Mouse (Mus musculus): ENCODE data around the gene Htr2a. TPM values are rescaled to one million over a fixed set of nuclear protein-coding genes. Genes with fewer than 3 reads are reported as not detected.

The Htr2a gene
- not detected in 4 replicates for total RNA-seq (2023)

DNA sequence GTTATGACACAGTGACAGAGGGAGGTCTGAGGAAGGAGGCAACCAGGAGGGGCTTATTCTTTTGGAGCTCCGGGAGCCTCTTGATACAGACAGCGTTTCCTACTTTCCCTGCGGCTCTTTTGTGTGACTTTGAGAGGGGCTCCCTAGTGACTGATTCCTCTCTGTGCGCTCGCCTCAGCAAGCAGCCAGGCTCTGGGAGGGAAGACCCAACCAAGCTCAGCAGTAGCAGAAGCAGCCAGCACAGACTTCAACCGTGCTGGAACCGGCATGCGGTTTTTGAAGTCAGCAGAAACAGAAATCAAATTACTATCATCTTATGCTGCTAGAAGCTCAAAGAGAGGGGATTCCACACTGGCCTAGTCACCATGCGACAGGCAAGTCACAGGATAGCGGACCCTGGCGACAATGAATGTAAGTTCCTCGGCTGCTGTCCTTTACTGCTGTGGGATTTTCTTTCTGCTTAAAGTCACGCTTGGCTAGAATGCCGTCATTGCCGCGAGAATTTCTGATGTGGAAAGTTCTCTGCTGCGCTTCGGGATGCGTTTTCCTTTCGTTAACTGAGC is at the start of gene Htr2a:
Gene Htr2a, plus strand, starts transcription at position 22 of the 563 bp plus-strand sequence.

DNA sequence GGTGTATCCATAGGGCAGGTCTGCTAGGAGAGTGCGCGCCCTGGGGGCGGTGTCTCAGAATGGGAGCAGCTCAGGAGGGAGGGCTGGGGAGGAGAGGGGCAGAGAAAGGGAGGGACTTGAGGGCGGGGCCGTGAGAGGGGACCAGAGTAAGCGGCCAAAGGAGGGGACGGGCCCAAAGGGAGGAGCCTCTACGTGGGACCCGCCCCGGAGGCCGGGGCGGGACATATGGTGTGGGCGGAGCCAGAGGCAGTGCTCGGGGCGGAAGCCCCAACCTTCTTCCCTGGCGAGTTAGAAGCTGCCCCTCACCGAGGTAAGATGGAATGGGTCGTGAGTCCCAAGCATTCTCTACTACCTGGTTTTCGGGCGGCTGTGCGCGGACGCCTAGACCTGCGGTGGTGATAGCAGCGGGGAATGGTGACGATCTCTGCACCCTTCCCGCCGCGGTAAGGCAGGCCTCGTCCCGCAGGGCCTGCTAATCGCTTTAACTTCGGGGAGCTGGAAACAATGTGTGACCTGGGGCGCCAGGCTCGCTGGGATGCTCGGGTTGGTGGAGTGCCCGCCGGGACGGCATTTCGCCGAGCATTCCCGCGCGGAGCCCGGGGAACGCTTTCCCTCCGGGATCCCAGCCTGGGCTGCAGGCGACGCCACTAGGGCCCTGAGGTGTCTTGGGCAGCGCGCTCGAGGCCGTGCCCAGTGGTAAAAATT is 91.6 kb downstream of the Htr2a start, which contains the start of gene Esd:
Gene Esd, plus strand, starts transcription at position 219 of the 705 bp plus-strand sequence.

Other genes starting within 250 kb of the Htr2a start
- 58.1 to 62.4 TPM (median 58.9 TPM) in 4 replicates for gene Esd, start 91.5 kb downstream of the Htr2a start, total RNA-seq (2023)

Data from B cell, adult 62 days (primary cell).